Mouse (Mus musculus) testis, adult 2 months (tissue): ENCODE results near the gene Mtus2.

ENCODE experiments used
- CTCF ChIP-seq: fragments of 200-500 bp; IDR thresholded peaks from 2 replicates; pipeline ENCODE4 v1.5.1; 2012; ENCODE audit warnings: low read depth, mild to moderate bottlenecking, inconsistent platforms, low read length, moderate library complexity; ENCODE audit not compliant: control insufficient read depth, insufficient read depth, insufficient replicate concordance
- POLR2A ChIP-seq: fragments of 200-500 bp; IDR thresholded peaks from 2 replicates; pipeline ENCODE4 v1.6.1; 2012; ENCODE audit warnings: low read depth, mild to moderate bottlenecking, inconsistent platforms, low read length, moderate library complexity; ENCODE audit not compliant: control insufficient read depth

- TF ChIP-seq POLR2A, result no peak
- TF ChIP-seq CTCF, result no peak
These were observed 197.6 kb downstream of the Mtus2 start for GRCm38 (mm10) chr5:148154727-148155126.
